Mouse (Mus musculus) ES-Bruce4 (cell line): Measurements from ENCODE around the gene Harbi1.

Source experiments
- CTCF ChIP-seq: IDR thresholded peaks from one replicate; pipeline ENCODE4 v1.8.1; 2011; ENCODE audit warnings: low read depth, low read length
- EP300 ChIP-seq: IDR thresholded peaks from 2 replicates; pipeline ENCODE4 v1.6.1; 2011; ENCODE audit warnings: low read depth, low read length; ENCODE audit not compliant: insufficient read depth
- POLR2A ChIP-seq: IDR thresholded peaks from one replicate; pipeline ENCODE4 v1.8.1; 2011; ENCODE audit warnings: low read length; ENCODE audit not compliant: insufficient read depth

- TF ChIP-seq EP300 = no peak
- TF ChIP-seq POLR2A = no peak
- TF ChIP-seq CTCF = no peak
Observed at GRCm38 (mm10) chr2:91711256-91711925, 739 bp downstream of the Harbi1 start.
